Mouse (Mus musculus) heart, adult 2 months (tissue): ENCODE data around the gene Zscan2. TPM values are rescaled to one million over a fixed set of nuclear protein-coding genes. Genes with fewer than 3 reads are reported as not detected.
A peak's percentile ranks its signal among the peaks of the same experiment; 100 is the strongest.

Experiments used
- DNase-seq, 2 experiments: peaks; one replicate each; pipeline ENCODE4 v3.0.0; 2021
- H3K27ac ChIP-seq: fragments of 200-600 bp; 2 replicates; pipeline ENCODE4 v1.8.1; 2022
- H3K27me3 ChIP-seq: fragments of 200-500 bp; 2 replicates; pipeline ENCODE4 v1.6.1; 2012; ENCODE audit warnings: mild to moderate bottlenecking, low read length, inconsistent platforms, mixed read lengths; ENCODE audit not compliant: control insufficient read depth, insufficient read depth
- H3K36me3 ChIP-seq: fragments of 200-500 bp; 2 replicates; pipeline ENCODE4 v1.6.1; 2012; ENCODE audit warnings: low read length, inconsistent platforms; ENCODE audit not compliant: control insufficient read depth, insufficient read depth
- H3K4me1 ChIP-seq: fragments of 200-500 bp; 2 replicates; pipeline ENCODE4 v1.6.1; 2011; ENCODE audit warnings: low read length; ENCODE audit not compliant: control insufficient read depth, insufficient read depth
- H3K4me3 ChIP-seq: fragments of 200-600 bp; 2 replicates; pipeline ENCODE4 v1.8.1; 2022
- H3K79me2 ChIP-seq: fragments of 200-500 bp; replicated peaks from 2 replicates; pipeline ENCODE4 v1.6.1; 2012; ENCODE audit warnings: mild to moderate bottlenecking, inconsistent platforms, low read length, moderate library complexity, mixed read lengths; ENCODE audit not compliant: control insufficient read depth, insufficient read depth
- H3K9ac ChIP-seq: fragments of 200-500 bp; 2 replicates; pipeline ENCODE4 v1.6.1; 2012; ENCODE audit warnings: low read depth, mild to moderate bottlenecking, control low read depth, inconsistent platforms, low read length, mixed read lengths
- CTCF ChIP-seq: fragments of 200-600 bp; IDR thresholded peaks from 2 replicates; pipeline ENCODE4 v1.8.1; 2022; ENCODE audit warnings: antibody characterized with exemption, mild to moderate bottlenecking, moderate library complexity
- EP300 ChIP-seq: fragments of 200-500 bp; IDR thresholded peaks from 2 replicates; pipeline ENCODE4 v1.6.1; 2011; ENCODE audit warnings: low read depth, low read length, control low read depth; ENCODE audit not compliant: insufficient read depth
- POLR2A ChIP-seq: fragments of 200-500 bp; IDR thresholded peaks from 2 replicates; pipeline ENCODE4 v1.6.1; 2011; ENCODE audit warnings: mild to moderate bottlenecking, low read depth, low read length, control low read depth; ENCODE audit not compliant: insufficient read depth
- WGBS: fragments of 180-500 bp; shearing (Covaris S2); methylation state at CpG from one replicate; pipeline ENCODE4 v1.1.7; 2018; 5-methylcytosine and 5-hydroxymethylcytosine counted together
- intact Hi-C: fragments of 180-260 bp; cut with DNase I; formaldehyde crosslinking; loops from one replicate; pipeline ENCODE4 v1.15.1; 2025
- long read RNA-seq: library from polyadenylated mRNA; stranded (forward); transcript quantifications from one replicate; pipeline ENCODE4 v2.0.0, GENCODE M21; 2021
- polyA plus RNA-seq: library from polyadenylated mRNA; depleted of rRNA; stranded (reverse); fragments of >200 nt; gene quantifications from 2 replicates; pipeline ENCODE4 v1.2.3, GENCODE M21; 2012; rRNA removed
- total RNA-seq, 2 experiments: library from RNA; stranded (reverse); gene quantifications; 2 replicates each; pipeline ENCODE4 v1.2.3; 2021

Zscan2 gene
- 1 to 10 TPM; 5.7 to 6.3 TPM for total RNA-seq
- 3.0 and 4.0 TPM in 2 replicates for polyA plus RNA-seq
- long read RNA-seq, partial matches to known transcripts: 0 of 3 reads
- long read RNA-seq, other reads (novel, unspliced or antisense): 1 of 3 reads

DNA sequence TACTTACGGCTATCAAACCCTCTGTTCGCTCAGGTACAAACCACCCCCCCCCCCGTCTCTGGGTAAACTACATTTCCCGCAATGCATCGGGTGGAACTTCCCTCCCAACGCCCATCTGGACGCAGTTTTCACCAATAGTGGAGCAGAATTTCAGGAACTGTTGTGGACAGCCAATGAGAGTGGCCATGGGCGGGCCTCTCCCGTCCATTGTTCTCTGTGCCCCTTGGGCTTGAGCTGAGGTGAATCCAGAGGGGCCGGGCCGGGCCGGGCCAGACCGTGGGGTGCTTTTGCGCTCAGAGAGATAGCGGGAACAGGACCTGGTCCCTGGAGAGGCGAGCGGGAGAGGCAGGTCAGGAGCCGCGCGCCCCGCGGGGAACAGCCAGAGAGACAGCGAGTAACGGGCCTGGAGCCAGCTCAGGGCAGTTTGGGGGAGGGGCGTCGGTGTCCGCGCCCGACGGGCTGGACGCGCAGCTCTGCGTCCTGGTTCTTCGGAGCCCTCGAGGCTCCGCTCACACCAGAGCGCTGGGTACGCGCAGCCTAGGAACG lies at the start of gene Zscan2:
Zscan2 (plus strand) TSS at position 192 of the 546 bp plus-strand sequence.
- under 1% methylated on average over 40 of the region's 40 CpGs for WGBS
- Histone ChIP-seq H3K4me1 (peaks cover 13% of the 10 kb centered on the region), H3K79me2 (0 out of 2 replicates have a peak, but pooled peaks cover 1% of the 10 kb centered on the region), H3K9ac (peak within 1 kb of the TSS; percentile 93), H3K4me3 (peak within 1 kb of the TSS; percentile 100), H3K36me3 (peaks cover 2% of the 10 kb centered on the region; the same call in 1 of the 2 replicates), H3K27me3 (no peaks in the 10 kb centered on the region), H3K27ac (peak within 1 kb of the TSS; percentile 91)
- peak; percentile 90 to 94 for DNase-seq
- TF ChIP-seq EP300 (no peak), POLR2A (peak; percentile 70)
- intact Hi-C loops: loop anchor here (5.0 kb wide), 1 partner anchor 131 kb away; the partner anchor contains the start of gene Zfp592

DNA sequence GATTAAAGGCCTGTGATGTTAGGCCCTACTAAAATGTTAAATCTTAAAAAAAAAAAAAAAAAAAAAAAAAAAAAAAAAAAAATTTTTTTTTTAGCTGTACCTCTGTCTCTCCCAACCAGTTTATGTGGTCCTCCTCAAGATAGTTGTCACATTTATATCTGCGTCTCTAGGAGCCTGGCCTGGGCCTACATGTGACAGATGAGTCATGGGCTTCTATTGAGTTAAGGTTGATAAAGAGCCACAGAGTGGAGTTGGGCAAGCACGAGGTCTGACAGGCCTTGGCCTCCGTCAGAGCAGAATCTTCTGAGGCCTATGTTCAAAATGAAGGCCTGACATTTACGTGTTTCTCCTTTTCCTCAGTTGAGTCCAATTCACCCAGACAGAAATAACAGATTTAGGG lies 47.3 kb upstream of the Zscan2 start:
- TF ChIP-seq POLR2A (no peak), CTCF (no peak), EP300 (no peak)
- Histone ChIP-seq H3K4me1 (no peaks in the 10 kb centered on the region), H3K36me3 (no peaks in the 10 kb centered on the region), H3K4me3 (no peak overlapping the region), H3K79me2 (no peaks in the 10 kb centered on the region), H3K9ac (no peak overlapping the region), H3K27ac (no peak overlapping the region), H3K27me3 (no peaks in the 10 kb centered on the region)
- DNase-seq: no peak
- intact Hi-C loops: no loop called here
- WGBS: 73% methylated on average over 4 of the region's 4 CpGs

DNA sequence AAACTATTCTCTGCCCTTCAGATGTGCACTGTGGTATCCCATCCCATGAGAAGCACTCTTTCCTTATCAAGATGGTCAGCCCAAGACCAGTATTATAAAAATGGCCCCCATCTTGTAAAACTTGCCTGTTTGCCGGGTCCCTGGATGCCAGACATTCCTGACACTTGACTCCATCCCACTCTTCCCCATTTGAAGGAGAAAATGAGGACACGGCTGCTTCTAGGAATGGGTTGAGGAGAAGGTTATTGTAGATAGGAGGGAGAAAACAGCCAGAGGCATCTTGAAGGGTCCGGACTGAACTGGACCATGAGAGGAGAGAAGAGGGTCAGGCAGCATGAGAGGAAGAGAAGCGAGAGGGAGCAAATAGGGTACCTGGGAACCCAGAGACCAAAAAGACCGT lies 44.1 kb upstream of the Zscan2 start:
- intact Hi-C loops: no loop called here
- no peaks in the 10 kb centered on the region for H3K27me3 ChIP-seq
- H3K27ac ChIP-seq: no peak overlapping the region
- no peak for DNase-seq
- no peaks in the 10 kb centered on the region for H3K79me2 ChIP-seq
- no peaks in the 10 kb centered on the region for H3K36me3 ChIP-seq
- WGBS: 60% methylated on average over 5 of the region's 5 CpGs
- TF ChIP-seq POLR2A: no peak
- TF ChIP-seq CTCF: no peak
- TF ChIP-seq EP300: no peak
- H3K4me3 ChIP-seq: no peak overlapping the region
- no peak overlapping the region for H3K9ac ChIP-seq
- no peaks in the 10 kb centered on the region for H3K4me1 ChIP-seq

DNA sequence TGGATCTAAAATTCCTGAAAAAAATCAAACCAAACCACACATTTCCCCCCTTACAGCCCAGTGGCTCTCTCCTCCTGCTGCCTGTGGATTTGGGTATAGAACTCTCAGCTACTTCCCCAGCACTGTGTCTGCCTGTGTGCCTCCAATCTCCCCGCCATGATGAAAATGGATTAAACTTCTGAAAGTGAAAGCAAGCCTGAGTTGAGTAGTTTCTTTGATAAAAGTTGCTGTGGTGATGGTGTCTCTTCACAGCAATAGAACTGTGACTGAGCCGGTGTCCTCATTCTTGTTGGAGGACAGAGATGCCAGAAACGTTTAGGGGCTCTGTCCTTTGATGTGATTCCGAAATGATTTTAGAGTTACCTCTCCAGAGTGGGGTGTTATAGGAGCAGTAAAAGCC lies 39.9 kb upstream of the Zscan2 start:
- Histone ChIP-seq H3K4me3 (no peak overlapping the region), H3K79me2 (no peaks in the 10 kb centered on the region), H3K27me3 (no peaks in the 10 kb centered on the region), H3K9ac (no peak overlapping the region), H3K27ac (no peak overlapping the region), H3K36me3 (no peaks in the 10 kb centered on the region; the same call in 1 of the 2 replicates), H3K4me1 (peaks cover 2% of the 10 kb centered on the region)
- TF ChIP-seq CTCF: no peak
- no peak for TF ChIP-seq POLR2A
- TF ChIP-seq EP300: no peak
- DNase-seq: no peak
- WGBS: 85% methylated on average over 4 of the region's 4 CpGs
- intact Hi-C loops: no loop called here

DNA sequence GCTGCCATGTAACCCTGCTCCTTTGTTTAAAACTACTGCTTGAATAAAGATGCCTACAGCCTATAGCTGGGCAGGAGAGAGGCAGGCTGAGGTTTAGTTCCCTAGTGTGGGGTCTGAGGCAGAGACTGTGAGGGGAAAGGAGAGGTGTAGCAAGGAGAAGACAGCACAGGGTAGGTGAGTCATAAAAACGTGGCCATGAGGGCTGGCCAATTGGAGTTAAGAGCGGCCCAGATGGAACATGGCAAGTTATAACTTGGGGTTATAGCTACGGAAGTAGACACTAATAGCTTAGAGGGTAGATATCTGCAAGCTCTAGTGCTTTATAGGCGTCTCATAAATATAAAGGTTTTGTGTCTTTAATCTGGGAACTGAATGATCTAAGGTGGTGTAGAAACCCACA lies 37.5 kb upstream of the Zscan2 start:
- H3K36me3 ChIP-seq: no peaks in the 10 kb centered on the region; the same call in 1 of the 2 replicates
- H3K27ac ChIP-seq: no peak overlapping the region
- no peaks in the 10 kb centered on the region for H3K27me3 ChIP-seq
- TF ChIP-seq CTCF (no peak), EP300 (no peak), POLR2A (no peak)
- DNase-seq: no peak
- intact Hi-C loops: no loop called here
- H3K79me2 ChIP-seq: no peaks in the 10 kb centered on the region
- H3K9ac ChIP-seq: no peak overlapping the region
- no peak overlapping the region for H3K4me3 ChIP-seq
- H3K4me1 ChIP-seq: peaks cover 3% of the 10 kb centered on the region
- WGBS: 86% methylated on average over 4 of the region's 4 CpGs

DNA sequence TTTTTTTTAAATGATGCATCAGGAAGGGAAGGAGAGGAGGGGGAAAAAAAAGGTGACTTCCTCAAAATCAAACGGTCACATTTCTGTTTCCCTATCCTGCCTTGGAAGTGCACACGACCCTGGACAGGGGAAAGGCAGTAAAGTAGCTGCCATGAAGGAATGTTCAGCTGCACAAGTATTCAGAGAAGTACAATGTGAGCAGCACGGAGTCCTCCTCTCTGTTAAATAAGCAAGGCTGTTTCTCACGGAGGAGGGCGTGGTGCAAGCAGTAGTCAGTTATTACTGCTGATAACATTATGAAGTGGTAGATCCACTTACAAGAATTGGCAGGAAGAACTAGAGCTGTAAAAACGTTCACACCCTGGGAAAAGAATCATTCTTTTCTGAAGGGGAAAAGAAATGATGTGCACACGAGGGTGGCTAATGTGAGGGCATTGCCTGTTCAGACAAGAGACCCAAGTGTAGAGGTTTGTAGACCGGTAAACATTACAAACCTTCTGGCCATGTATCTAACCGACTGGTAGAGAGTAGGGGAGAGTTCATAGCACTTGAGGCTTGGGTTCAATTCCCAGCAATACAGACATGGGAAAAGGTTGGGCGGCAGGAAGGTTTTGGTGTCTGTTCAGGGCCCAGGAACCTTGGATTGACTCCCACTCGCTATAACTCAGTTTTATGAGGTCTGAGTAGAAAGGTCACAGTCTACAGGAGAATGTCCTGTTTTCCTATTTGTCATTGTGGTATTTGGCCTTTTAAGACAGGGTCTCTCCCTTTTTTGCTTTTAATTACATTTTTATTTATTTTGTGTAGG lies 36.6 kb upstream of the Zscan2 start:
- no peaks in the 10 kb centered on the region; the same call in 1 of the 2 replicates for H3K36me3 ChIP-seq
- intact Hi-C loops: no loop called here
- TF ChIP-seq CTCF (no peak), EP300 (no peak), POLR2A (no peak)
- no peak overlapping the region for H3K27ac ChIP-seq
- no peak overlapping the region for H3K4me3 ChIP-seq
- no peak for DNase-seq
- 40% methylated on average over 11 of the region's 11 CpGs for WGBS
- no peaks in the 10 kb centered on the region for H3K79me2 ChIP-seq
- peaks cover 5% of the 10 kb centered on the region for H3K4me1 ChIP-seq
- H3K9ac ChIP-seq: no peak overlapping the region
- H3K27me3 ChIP-seq: no peaks in the 10 kb centered on the region
